Mouse (Mus musculus): ENCODE measurements at regions not wholly inside any gene's neighbourhood (a gene's known extent, or its start where the extent isn't known, plus 50 kb on each side); places are given as distances from the start of the nearest gene placed in this dataset.

DNA sequence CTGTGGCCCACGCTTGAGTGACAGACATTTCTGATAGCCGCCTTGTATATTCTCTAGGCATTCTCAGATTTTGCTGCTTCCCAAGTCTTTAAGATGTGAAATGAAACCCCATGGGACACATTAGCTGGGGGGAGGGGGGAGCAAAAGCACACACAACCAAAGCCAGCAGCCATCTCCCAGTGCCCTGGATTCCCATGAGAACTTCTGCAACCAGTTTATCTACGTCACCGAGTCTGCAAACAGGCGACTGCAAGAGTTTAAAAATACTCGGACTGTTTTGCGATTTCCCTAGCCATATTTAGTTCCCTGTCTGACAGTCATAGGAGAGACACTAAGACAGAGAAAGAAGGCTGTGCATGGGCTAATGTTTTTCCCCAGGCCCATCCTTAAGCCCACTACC lies 52.3 kb upstream of the Hddc2 start:
- Histone ChIP-seq H3K4me2 (no peak overlapping the region), H3K27ac (replicated peaks) (no peak overlapping the region), H3K36me3 (no peaks in the 10 kb centered on the region), H3K9ac (replicated peaks) (no peak overlapping the region), H3K9me3 (replicated peaks) (no peaks in the 10 kb centered on the region), H3K4me1 (peaks cover 3% of the 10 kb centered on the region; the same call in 1 of the 2 replicates), H3K27me3 (replicated peaks) (no peaks in the 10 kb centered on the region), H3K4me3 (replicated peaks) (no peak overlapping the region)
- ATAC-seq (ENCODE audit: low FRiP score) = no peak
- WGBS = 82% methylated on average over 7 of the region's 7 CpGs
